Mouse (Mus musculus): ENCODE measurements at regions not wholly inside any gene's neighbourhood (a gene's known extent, or its start where the extent isn't known, plus 50 kb on each side); places are given as distances from the start of the nearest gene placed in this dataset.

- no peak for TF ChIP-seq CTCF (IDR thresholded peaks at IDR 0.05; ENCODE audit: borderline replicate concordance, insufficient read depth, low read length)
- no peak for TF ChIP-seq POLR2A (IDR thresholded peaks at IDR 0.05; ENCODE audit: low read depth, low read length)
Measured at GRCm38 (mm10) chr10:44659499-44659898, 131.2 kb upstream of the Prdm1 start.

Data from embryonic fibroblast, embryonic 13.5 days (primary cell).